Mouse (Mus musculus): Measurements from ENCODE around the gene Syngr4. TPM values are rescaled to one million over a fixed set of nuclear protein-coding genes. Genes with fewer than 3 reads are reported as not detected.

Syngr4 gene
- total and polyA plus RNA-seq, 3 experiments: not detected

- TF ChIP-seq E2F4 (IDR thresholded peaks at IDR 0.05; ENCODE audit: insufficient replicate concordance, low read depth, low read length) (no peak), ETS1 (conservative IDR thresholded peaks at IDR 0.05; ENCODE audit: low read depth, low read length) (peak; percentile 69), MEF2A (IDR thresholded peaks at IDR 0.05; ENCODE audit: borderline replicate concordance, low read depth, low read length) (no peak), IRF4 (IDR thresholded peaks at IDR 0.05; ENCODE audit: low read depth, low read length) (peak; percentile 73), EP300 (IDR thresholded peaks at IDR 0.05; ENCODE audit: low read length) (peak; percentile 57; the same call in 1 of the 2 replicates), USF2 (conservative IDR thresholded peaks at IDR 0.05; ENCODE audit: low read depth, low read length) (no peak), GABPA (IDR thresholded peaks at IDR 0.05; ENCODE audit: insufficient replicate concordance, low read depth, low read length) (no peak), MAX (IDR thresholded peaks at IDR 0.05; ENCODE audit: low read length) (peak; percentile 96), MAFK (IDR thresholded peaks at IDR 0.05; ENCODE audit: insufficient replicate concordance, low read length) (0 out of 2 replicates have a peak, but pooled peaks have one; percentile 7), ZC3H11A (IDR thresholded peaks at IDR 0.05; ENCODE audit: low read depth, low read length) (no peak), PAX5 (IDR thresholded peaks at IDR 0.05; ENCODE audit: low read length) (no peak), TBP (conservative IDR thresholded peaks at IDR 0.05; ENCODE audit: low read depth, low read length) (no peak), POLR2A (IDR thresholded peaks at IDR 0.05; ENCODE audit: low read depth, low read length) (no peak), TCF12 (IDR thresholded peaks at IDR 0.05; ENCODE audit: low read depth, low read length) (peak; percentile 58; the same call in 1 of the 2 replicates), POLR2AphosphoS2 (IDR thresholded peaks at IDR 0.05; ENCODE audit: low read depth, low read length) (no peak), RAD21 (IDR thresholded peaks at IDR 0.05; ENCODE audit: low read depth, low read length) (no peak), KAT2A (IDR thresholded peaks at IDR 0.05; ENCODE audit: insufficient replicate concordance, low read length) (0 out of 2 replicates have a peak, but pooled peaks have one; percentile 26), RCOR1 (conservative IDR thresholded peaks at IDR 0.05; ENCODE audit: low read depth, low read length) (no peak), USF1 (IDR thresholded peaks at IDR 0.05; ENCODE audit: low read depth, low read length) (peak; percentile 40)
Observed at GRCm38 (mm10) chr7:45922928-45923761, 26.6 kb upstream of the Syngr4 start (continued).

DNA sequence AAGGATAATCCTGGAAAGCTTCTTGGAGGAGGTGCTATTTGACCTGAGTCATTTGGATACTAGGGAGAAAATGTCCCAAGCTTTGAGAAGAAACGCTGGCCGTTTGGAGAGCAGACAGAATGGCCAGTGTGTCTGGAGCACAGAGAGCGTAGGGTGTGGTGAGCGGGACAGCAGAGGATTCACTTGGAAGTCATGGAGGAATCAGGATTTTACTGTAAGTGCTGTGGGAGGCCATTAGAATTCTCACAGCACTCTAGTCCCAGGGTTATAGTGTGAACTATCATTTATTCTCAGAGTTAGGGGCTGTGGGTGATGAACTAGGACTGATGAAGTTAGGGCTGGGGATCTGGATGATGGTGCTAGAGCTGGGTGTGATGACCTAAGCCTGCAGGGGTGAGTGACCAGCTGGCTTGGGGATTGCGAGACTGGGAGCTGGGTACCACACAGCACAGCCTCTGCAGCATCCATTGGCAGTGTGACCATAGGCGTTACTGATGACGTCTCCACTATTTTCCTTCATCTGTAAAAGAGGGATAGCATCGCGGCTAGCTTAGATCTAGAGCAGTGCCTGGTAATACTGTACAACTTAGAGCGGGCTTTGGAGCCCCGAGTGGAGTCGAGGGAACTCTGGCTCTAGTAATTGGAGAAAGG is 25.6 kb upstream of the Syngr4 start:
- Histone ChIP-seq H3K4me2 (ENCODE audit: insufficient read depth, low read depth, poor library complexity, severe bottlenecking) (no peak overlapping the region), H3K79me2 (replicated peaks; ENCODE audit: control insufficient read depth, extremely low read depth, insufficient read depth, poor library complexity, severe bottlenecking) (no peaks in the 10 kb centered on the region), H3K27ac (ENCODE audit: insufficient read depth, low read depth) (no peak overlapping the region), H3K4me3 (replicated peaks in 1 of 3; ENCODE audit: low read depth in 2 of 3, low read length in 2 of 3, poor library complexity in 1 of 3) (no peak overlapping the region), H3K36me3 (replicated peaks in 1 of 2; ENCODE audit: control insufficient read depth in 1 of 2, insufficient read depth in 1 of 2, low read length in 1 of 2) (peaks cover 0 to 20% of the 10 kb centered on the region in 2 experiments), H3K27me3 (replicated peaks) (no peaks in the 10 kb centered on the region), H3K4me1 (ENCODE audit: control insufficient read depth in 1 of 2, insufficient read depth in 2 of 2) (peaks cover 0 to 56% of the 10 kb centered on the region in 2 experiments; a peak in 3 of 4 replicates), H3K9me3 (replicated peaks; ENCODE audit: low read length) (peaks cover 18% of the 10 kb centered on the region), H3K9ac (ENCODE audit: insufficient read depth, low read depth) (no peak overlapping the region)
- no peak for DNase-seq (ENCODE audit: extremely low read depth)
- in situ Hi-C loops (cut with MboI; ENCODE audit: low pct_ligation_motif_present, low pct_unique_long_range_greater_than_20kb, low sequenced_read_pairs) (loop anchor here (10.0 kb wide), 1 partner anchor 187 kb away; no protein-coding TSS in a partner anchor), dilution Hi-C loops (cut with MboI; ENCODE audit: extremely low pct_ligation_motif_present, extremely low pct_unique_long_range_greater_than_20kb, low sequenced_read_pairs) (no loop called here)
- TF ChIP-seq ETS1 (conservative IDR thresholded peaks at IDR 0.05; ENCODE audit: low read depth, low read length) (no peak), ELF1 (IDR thresholded peaks at IDR 0.05; ENCODE audit: low read depth, low read length) (no peak), CTCF (conservative IDR thresholded peaks at IDR 0.05 in 1 of 2, IDR thresholded peaks at IDR 0.05 in 1 of 2; ENCODE audit: low read depth in 2 of 2, low read length in 2 of 2) (no peak), ZNF384 (IDR thresholded peaks at IDR 0.05; ENCODE audit: low read depth, low read length) (no peak), JUN (IDR thresholded peaks at IDR 0.05; ENCODE audit: insufficient read depth, low read depth, low read length) (no peak), SIN3A (IDR thresholded peaks at IDR 0.05; ENCODE audit: low read length) (no peak), ZKSCAN1 (IDR thresholded peaks at IDR 0.05; ENCODE audit: borderline replicate concordance, low read depth, low read length) (no peak), MYC (IDR thresholded peaks at IDR 0.05; ENCODE audit: low read depth, low read length) (no peak), UBTF (IDR thresholded peaks at IDR 0.05; ENCODE audit: low read depth, low read length) (no peak), USF2 (conservative IDR thresholded peaks at IDR 0.05; ENCODE audit: low read depth, low read length) (no peak), MAFK (IDR thresholded peaks at IDR 0.05; ENCODE audit: insufficient replicate concordance, low read length) (no peak), CHD2 (IDR thresholded peaks at IDR 0.05; ENCODE audit: low read length) (no peak), ZC3H11A (IDR thresholded peaks at IDR 0.05; ENCODE audit: low read depth, low read length) (no peak), JUND (conservative IDR thresholded peaks at IDR 0.05; ENCODE audit: low read depth, low read length) (no peak), MAZ (IDR thresholded peaks at IDR 0.05; ENCODE audit: low read depth, low read length) (no peak), POLR2AphosphoS2 (IDR thresholded peaks at IDR 0.05; ENCODE audit: low read depth, low read length) (no peak), TCF12 (IDR thresholded peaks at IDR 0.05; ENCODE audit: low read depth, low read length) (no peak)

Measured in CH12.LX (cell line).